Mouse (Mus musculus): ENCODE data around the gene Sp2. TPM values are rescaled to one million over a fixed set of nuclear protein-coding genes. Genes with fewer than 3 reads are reported as not detected.

The Sp2 gene
- total RNA-seq, 2 experiments from 2014 or later: 11.2 TPM

- DNase-seq (ENCODE audit: low spot score): no peak
These were observed 70.1 kb downstream of the Sp2 start for GRCm38 (mm10) chr11:96912682-96913081.

DNA sequence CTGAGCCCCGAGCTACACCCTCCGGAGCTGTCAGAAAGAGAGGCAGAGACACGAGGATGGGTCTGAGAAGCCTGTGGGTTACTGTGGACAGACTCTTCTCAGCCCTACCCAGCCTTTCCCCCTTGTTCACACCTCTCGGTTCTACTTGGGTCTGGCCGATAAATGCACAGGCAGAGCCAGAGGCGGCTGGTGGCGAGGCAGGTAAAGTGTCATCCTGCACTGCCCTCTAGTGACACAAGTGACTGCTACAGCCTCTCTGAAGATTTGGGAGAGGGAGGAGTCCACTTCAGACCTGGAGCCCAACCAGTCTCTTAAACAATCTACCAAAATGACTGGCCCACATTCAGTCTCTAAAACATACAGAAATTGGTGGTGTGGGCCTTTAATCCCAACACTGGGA lies 72.8 kb downstream of the Sp2 start:
- peak; percentile 80 for DNase-seq (ENCODE audit: low spot score)

- DNase-seq (ENCODE audit: low spot score): no peak
These were observed 74.2 kb downstream of the Sp2 start for GRCm38 (mm10) chr11:96908594-96908993.

- peak; percentile 87 for DNase-seq (ENCODE audit: low spot score)
These were observed 76.2 kb downstream of the Sp2 start for GRCm38 (mm10) chr11:96906431-96907161.

Other genes with a start within 250 kb of the Sp2 start
- gene Snx11, start 205.4 kb downstream of the Sp2 start, total RNA-seq (2021): 10 to 100 TPM in 1 of 2 experiments, 1 to 10 TPM in 1; 9.6 to 10.3 TPM
- 10 to 100 TPM; 34.2 to 36.1 TPM for gene Cbx1, start 193.8 kb downstream of the Sp2 start, total RNA-seq (2021)
- 100 to 1,000 TPM; 460 to 570 TPM for gene Nfe2l1, start 153.0 kb downstream of the Sp2 start, total RNA-seq (2021)
- gene Copz2, start 133.1 kb downstream of the Sp2 start, total RNA-seq (2021): 10 to 100 TPM; 26.7 to 27.7 TPM
- gene Cdk5rap3, start 66.5 kb downstream of the Sp2 start, total RNA-seq (2021): 10 to 100 TPM; 24.9 to 25.7 TPM
- gene Prr15l, start 54.9 kb downstream of the Sp2 start, total RNA-seq (2021): not detected
- gene Pnpo, start 39.0 kb downstream of the Sp2 start, total RNA-seq (2021): 1 to 10 TPM; 7.6 to 9.0 TPM
- gene Sp6, start 30.4 kb upstream of the Sp2 start, total RNA-seq (2021): under 1 TPM; 0.09 to 0.14 TPM
- gene Scrn2, start 47.0 kb upstream of the Sp2 start, total RNA-seq (2021): 10 to 100 TPM; 13.1 to 13.2 TPM
- under 1 TPM in 1 of 2 experiments, not detected in 1; 0.16 TPM for gene Lrrc46, start 58.4 kb upstream of the Sp2 start, total RNA-seq (2021)
- gene Mrpl10, start 58.6 kb upstream of the Sp2 start, total RNA-seq (2021): 10 to 100 TPM; 41.4 to 45.6 TPM
- gene Osbpl7, start 67.7 kb upstream of the Sp2 start, total RNA-seq (2021): 1 to 10 TPM; 2.5 to 2.9 TPM
- gene Tbx21, start 132.4 kb upstream of the Sp2 start, total RNA-seq (2021): under 1 TPM; 0.41 to 0.50 TPM
- gene Tbkbp1, start 168.5 kb upstream of the Sp2 start, total RNA-seq (2021): 1 to 10 TPM; 3.3 to 6.8 TPM
- gene Kpnb1, start 204.9 kb upstream of the Sp2 start, total RNA-seq (2021): 10 to 100 TPM; 47.7 to 52.4 TPM

Data from gastrocnemius, adult 18-20 months (tissue).